Mouse (Mus musculus) heart, postnatal 4 days (tissue): ENCODE results near the gene Supt7l. TPM values are rescaled to one million over a fixed set of nuclear protein-coding genes. Genes with fewer than 3 reads are reported as not detected.
"Not testable (repeated sequence)": the region's sequence is repeated elsewhere in the genome, so short reads cannot be mapped to it uniquely, and the experiment has no call there.

ENCODE experiments used
- DNase-seq: peaks from one replicate; pipeline ENCODE4 v3.0.0; 2021
- total RNA-seq, 2 experiments: library from RNA; stranded (reverse); gene quantifications; 2 replicates each; pipeline ENCODE4 v1.2.3; 2021

Gene Supt7l
- total RNA-seq, result 10 to 100 TPM; 16.1 to 16.4 TPM

GRCm38 (mm10) chr5:31527707-31528106 is at the start of gene Supt7l:
TSS of gene Supt7l (minus strand) at chr5:31527807.
- not testable (repeated sequence) for DNase-seq

GRCm38 (mm10) chr5:31576539-31576975 is 49.0 kb upstream of the Supt7l start:
- DNase-seq, result no peak

- DNase-seq, result no peak
Measured at GRCm38 (mm10) chr5:31573722-31574121, 46.1 kb upstream of the Supt7l start.

GRCm38 (mm10) chr5:31571023-31571608 is 43.5 kb upstream of the Supt7l start:
- DNase-seq, result peak; percentile 75

GRCm38 (mm10) chr5:31567951-31568657 is 40.5 kb upstream of the Supt7l start:
- no peak for DNase-seq

- no peak for DNase-seq
Measured at GRCm38 (mm10) chr5:31566457-31566856, 38.9 kb upstream of the Supt7l start.

- no peak for DNase-seq
Measured at GRCm38 (mm10) chr5:31566026-31566425, 38.4 kb upstream of the Supt7l start.

- DNase-seq, result peak; percentile 72
Measured at GRCm38 (mm10) chr5:31564976-31565375, 37.4 kb upstream of the Supt7l start.

GRCm38 (mm10) chr5:31563905-31564304 is 36.3 kb upstream of the Supt7l start:
- no peak for DNase-seq

- DNase-seq, result peak; percentile 88
Measured at GRCm38 (mm10) chr5:31563496-31563895, 35.9 kb upstream of the Supt7l start.

- DNase-seq, result peak; percentile 68
Measured at GRCm38 (mm10) chr5:31562036-31562666, 34.5 kb upstream of the Supt7l start.

GRCm38 (mm10) chr5:31560352-31560751 is 32.7 kb upstream of the Supt7l start:
- no peak for DNase-seq

GRCm38 (mm10) chr5:31559401-31559800 is 31.8 kb upstream of the Supt7l start:
- no peak for DNase-seq

- DNase-seq, result no peak
Measured at GRCm38 (mm10) chr5:31535228-31535627, 7.6 kb upstream of the Supt7l start.

- no peak for DNase-seq
Measured at GRCm38 (mm10) chr5:31528560-31528959, 953 bp upstream of the Supt7l start.

- no peak for DNase-seq
Measured at GRCm38 (mm10) chr5:31527117-31527680, 408 bp downstream of the Supt7l start.

- DNase-seq, result peak; percentile 87
Measured at GRCm38 (mm10) chr5:31526354-31527116, 1.1 kb downstream of the Supt7l start, which contains the start of gene Slc4a1ap. TSS of gene Slc4a1ap (plus strand) at chr5:31526995.

- no peak for DNase-seq
Measured at GRCm38 (mm10) chr5:31520556-31520955, 7.1 kb downstream of the Supt7l start.

GRCm38 (mm10) chr5:31512481-31512880 is 15.1 kb downstream of the Supt7l start:
- no peak for DNase-seq

GRCm38 (mm10) chr5:31504843-31505242 is 22.8 kb downstream of the Supt7l start:
- no peak for DNase-seq

- DNase-seq, result peak; percentile 92
Measured at GRCm38 (mm10) chr5:31494513-31495297, 32.9 kb downstream of the Supt7l start, which contains the start of gene Gpn1. TSS of gene Gpn1 (plus strand) at chr5:31494741.
